Mouse (Mus musculus) urinary bladder, postnatal 10 days (tissue): ENCODE measurements around the gene Esp3.
"Not testable (repeated sequence)": the region's sequence is repeated elsewhere in the genome, so short reads cannot be mapped to it uniquely, and the experiment has no call there.

Experiments
- DNase-seq: peaks from one replicate; pipeline ENCODE4 v3.0.0; 2022; ENCODE audit warnings: low spot score

The Esp3 gene

DNA sequence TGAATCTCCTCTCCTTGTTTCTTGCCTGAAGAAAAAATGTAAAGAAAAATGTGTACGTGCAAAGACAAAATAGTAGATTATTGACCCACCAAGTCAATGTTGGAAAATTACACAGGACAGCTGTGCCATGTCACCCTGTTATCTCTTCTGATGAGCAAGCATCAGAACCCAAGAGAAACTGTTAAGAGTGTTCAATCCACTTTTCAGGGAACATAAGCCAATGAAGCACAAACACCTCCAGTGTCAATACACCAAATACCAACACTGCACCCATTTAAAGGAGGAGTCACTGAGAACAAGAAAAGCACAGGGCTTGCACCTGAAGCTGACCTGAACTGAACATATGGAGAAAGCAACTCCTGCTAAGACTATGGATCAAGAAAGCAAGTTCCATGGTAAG is at the start of gene Esp3:
Gene Esp3, plus strand, starts transcription at position 301 of the 400 bp plus-strand sequence.
- DNase-seq: not testable (repeated sequence)

DNA sequence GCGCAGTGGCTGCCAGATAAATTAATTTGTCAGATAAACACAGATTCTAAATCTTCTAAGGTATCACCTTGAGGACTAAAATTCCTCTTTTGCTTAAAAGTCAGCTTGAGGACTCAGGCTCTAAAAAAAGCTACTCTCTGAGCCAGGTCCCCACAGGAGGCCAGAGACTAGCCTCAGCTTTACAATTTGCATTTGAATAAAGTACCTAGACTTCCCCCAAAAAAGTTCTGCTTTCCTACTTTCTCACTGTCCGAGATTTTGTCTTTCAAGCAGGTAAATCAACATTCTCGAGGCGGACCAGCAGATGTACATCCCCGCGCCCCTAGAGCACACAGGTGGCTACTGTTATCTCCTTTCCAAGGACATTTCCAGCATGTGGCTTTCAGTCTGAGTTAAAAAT is 48.0 kb upstream of the Esp3 start:
- not testable (repeated sequence) for DNase-seq

DNA sequence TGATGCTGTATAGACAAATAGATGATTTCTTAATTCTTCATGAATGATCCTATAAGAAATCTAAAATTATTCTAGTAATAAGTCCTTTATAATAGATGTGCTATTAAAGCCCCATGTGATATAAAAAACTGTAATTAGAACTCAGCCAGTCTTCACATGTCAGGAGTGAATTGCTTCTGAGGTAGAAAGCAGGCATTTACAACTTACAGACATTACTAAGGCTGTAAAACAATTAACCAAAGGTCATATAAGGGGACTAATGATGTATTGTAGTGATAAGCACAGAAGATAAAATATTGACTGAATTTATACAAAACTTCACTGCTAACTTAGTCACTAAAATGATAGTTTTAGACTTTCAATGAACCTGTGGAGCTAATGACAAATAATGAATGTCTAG is 40.6 kb upstream of the Esp3 start:
- DNase-seq: no peak

DNA sequence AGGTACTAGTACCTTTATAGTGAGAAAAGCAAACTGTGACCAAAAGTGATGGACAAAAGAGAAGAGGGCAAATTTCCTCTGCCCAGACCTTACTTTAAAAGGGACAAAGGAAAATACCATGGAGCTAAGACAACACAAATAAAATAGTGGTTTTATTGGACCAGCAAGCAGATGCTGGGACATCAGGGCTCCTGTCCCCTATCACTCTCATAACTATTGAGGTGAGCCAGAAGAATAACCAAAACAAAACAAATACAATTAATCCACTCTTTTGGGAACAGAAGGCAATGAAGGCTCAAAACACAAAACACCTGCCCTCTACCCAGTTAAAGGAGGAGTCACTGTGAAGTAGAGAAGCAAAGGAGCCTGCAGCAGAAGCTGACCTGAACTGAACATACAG is 33.6 kb upstream of the Esp3 start, which contains the start of gene Esp4:
Gene Esp4, plus strand, starts transcription at position 301 of the 400 bp plus-strand sequence.
- no peak for DNase-seq

DNA sequence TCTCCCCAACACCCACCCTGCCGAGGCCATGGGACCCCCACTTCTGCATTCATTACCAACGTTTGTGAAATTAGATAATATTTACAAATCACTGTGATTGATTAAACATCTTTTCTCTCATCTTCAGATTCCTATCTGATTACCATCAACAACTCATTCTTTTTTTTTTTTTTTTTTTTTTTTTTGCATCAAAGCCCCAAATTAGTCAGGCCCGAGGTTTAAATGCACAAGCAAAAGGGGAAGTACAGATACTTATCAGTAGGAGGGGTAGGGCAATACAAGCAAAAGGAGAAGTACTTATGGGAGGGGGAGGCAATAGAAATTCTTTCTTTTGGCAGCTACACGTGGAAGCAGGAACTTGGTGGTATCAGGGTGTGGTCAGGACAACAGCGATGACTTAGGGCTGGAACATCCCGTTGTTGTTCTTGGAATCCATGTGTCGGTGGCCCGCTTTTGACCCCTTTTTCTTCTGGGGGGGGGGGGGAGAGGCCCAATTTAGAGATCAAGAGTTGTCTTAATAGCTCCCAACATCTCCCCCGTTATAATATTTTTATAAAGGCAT is 30.3 kb downstream of the Esp3 start:
- not testable (repeated sequence) for DNase-seq

DNA sequence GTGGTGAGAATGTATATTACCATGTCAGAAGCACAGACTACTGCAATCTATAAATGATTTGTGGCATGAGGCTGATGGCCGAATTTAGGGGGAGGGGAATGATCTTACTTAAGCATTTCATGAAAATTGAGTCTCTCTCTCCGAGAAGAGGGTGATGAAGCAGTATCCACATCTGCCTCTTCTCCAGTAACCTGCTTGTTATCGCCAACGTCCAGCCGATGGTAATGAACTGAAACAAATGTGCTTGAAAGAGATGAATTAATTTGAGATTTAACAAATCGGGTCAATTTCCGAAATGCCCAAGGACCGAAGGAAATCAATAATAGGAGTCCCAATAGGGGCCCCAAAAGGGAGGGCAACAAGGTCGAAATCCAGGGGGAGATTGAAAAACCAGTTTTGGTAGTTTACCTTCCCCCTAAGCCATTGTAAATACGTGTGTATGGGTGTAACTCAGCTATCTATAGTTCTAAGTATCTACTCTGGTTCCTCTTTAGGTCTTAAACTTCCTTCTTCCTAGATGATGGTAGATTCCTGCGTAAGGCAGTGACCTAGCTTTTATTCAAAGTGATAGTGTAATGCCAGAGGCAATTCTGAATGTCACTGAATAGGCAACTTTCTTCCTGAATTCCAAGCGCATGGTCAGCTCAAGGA is 31.4 kb downstream of the Esp3 start:
- not testable (repeated sequence) for DNase-seq
